Mouse (Mus musculus) intestine, embryonic 15.5 days (tissue): ENCODE results near the gene Lrba. TPM values are rescaled to one million over a fixed set of nuclear protein-coding genes. Genes with fewer than 3 reads are reported as not detected.

ENCODE experiments used
- ATAC-seq: fragments of 200-750 bp; cut with Nextera tagmentation; 2 replicates; pipeline ENCODE4 v1.8.0; 2017; ENCODE audit warnings: moderate TSS enrichment, moderate library complexity
- H3K27ac ChIP-seq: fragments of 300-500 bp; sonication (generic); 2 replicates; pipeline ENCODE4 v1.5.1; 2015; ENCODE audit warnings: mild to moderate bottlenecking, inconsistent platforms
- H3K27me3 ChIP-seq: fragments of 300-500 bp; sonication (generic); replicated peaks from 2 replicates; pipeline ENCODE4 v1.6.1; 2015; ENCODE audit warnings: inconsistent platforms
- H3K36me3 ChIP-seq: fragments of 300-500 bp; sonication (generic); 2 replicates; pipeline ENCODE4 v1.6.1; 2015; ENCODE audit warnings: inconsistent platforms
- H3K4me1 ChIP-seq: fragments of 300-500 bp; sonication (generic); replicated peaks from 2 replicates; pipeline ENCODE4 v1.6.1; 2015; ENCODE audit warnings: inconsistent platforms
- H3K4me2 ChIP-seq: fragments of 300-500 bp; sonication (generic); replicated peaks from 2 replicates; pipeline ENCODE4 v1.6.1; 2015; ENCODE audit warnings: mild to moderate bottlenecking, inconsistent platforms
- H3K4me3 ChIP-seq: fragments of 300-500 bp; sonication (generic); replicated peaks from 2 replicates; pipeline ENCODE4 v1.5.1; 2015; ENCODE audit warnings: inconsistent platforms
- H3K9ac ChIP-seq: fragments of 300-500 bp; sonication (generic); 2 replicates; pipeline ENCODE4 v1.6.1; 2015; ENCODE audit warnings: inconsistent platforms
- H3K9me3 ChIP-seq: fragments of 300-500 bp; sonication (generic); 2 replicates; pipeline ENCODE4 v1.6.1; 2016; ENCODE audit warnings: inconsistent platforms
- WGBS: fragments of 180-500 bp; shearing (Covaris S2); methylation state at CpG from one replicate; pipeline ENCODE4 v1.1.7; 2015; 5-methylcytosine and 5-hydroxymethylcytosine counted together
- polyA plus RNA-seq: library from polyadenylated mRNA; unstranded; fragments of >200 nt; fragmentation: Nextera tagmentation; extraction: Ambion mirVana; gene quantifications from 2 replicates; pipeline ENCODE4 v1.2.1, GENCODE M21; 2015

The Lrba gene
- polyA plus RNA-seq, 1 experiment from 2014 or later = 6.1 TPM

- H3K27ac ChIP-seq = no peak overlapping the region
- no peak overlapping the region for H3K9ac ChIP-seq
- H3K4me2 ChIP-seq = no peak overlapping the region
- ATAC-seq = no peak
- no peak overlapping the region for H3K4me3 ChIP-seq
- H3K36me3 ChIP-seq = no peaks in the 10 kb centered on the region; the same call in 1 of the 2 replicates
- 81% methylated on average over 4 of the region's 4 CpGs for WGBS
- 0 out of 2 replicates have a peak, but pooled peaks cover 8% of the 10 kb centered on the region for H3K4me1 ChIP-seq
- H3K9me3 ChIP-seq = no peaks in the 10 kb centered on the region
- H3K27me3 ChIP-seq = no peaks in the 10 kb centered on the region
Observed at GRCm38 (mm10) chr3:86779704-86780103, 555.2 kb downstream of the Lrba start.

DNA sequence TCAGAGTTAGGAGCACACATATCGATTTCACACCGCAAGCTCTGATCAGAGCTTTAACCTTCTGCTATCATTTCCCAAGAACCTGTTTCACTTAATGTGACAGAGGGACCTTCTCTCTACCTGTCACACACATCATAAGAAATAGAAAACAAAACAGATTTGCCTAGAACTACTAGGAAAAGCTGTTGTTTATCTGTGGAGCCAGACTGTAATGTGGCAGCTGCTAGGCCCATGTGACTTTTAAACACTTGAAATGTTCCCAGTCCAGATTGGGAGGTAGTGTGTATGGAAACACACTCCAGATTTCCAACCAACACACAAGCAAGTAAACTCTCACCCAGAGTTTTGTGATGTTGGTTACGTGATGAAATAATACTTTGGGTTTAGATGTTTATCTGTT is 559.6 kb downstream of the Lrba start:
- H3K9me3 ChIP-seq = no peaks in the 10 kb centered on the region
- H3K27ac ChIP-seq = no peak overlapping the region
- no peaks in the 10 kb centered on the region for H3K27me3 ChIP-seq
- no peak overlapping the region for H3K4me2 ChIP-seq
- no peak for ATAC-seq
- H3K36me3 ChIP-seq = no peaks in the 10 kb centered on the region
- no peak overlapping the region for H3K9ac ChIP-seq
- no peak overlapping the region for H3K4me3 ChIP-seq
- peaks cover 27% of the 10 kb centered on the region for H3K4me1 ChIP-seq
- WGBS = 87% methylated on average over 3 of the region's 3 CpGs

DNA sequence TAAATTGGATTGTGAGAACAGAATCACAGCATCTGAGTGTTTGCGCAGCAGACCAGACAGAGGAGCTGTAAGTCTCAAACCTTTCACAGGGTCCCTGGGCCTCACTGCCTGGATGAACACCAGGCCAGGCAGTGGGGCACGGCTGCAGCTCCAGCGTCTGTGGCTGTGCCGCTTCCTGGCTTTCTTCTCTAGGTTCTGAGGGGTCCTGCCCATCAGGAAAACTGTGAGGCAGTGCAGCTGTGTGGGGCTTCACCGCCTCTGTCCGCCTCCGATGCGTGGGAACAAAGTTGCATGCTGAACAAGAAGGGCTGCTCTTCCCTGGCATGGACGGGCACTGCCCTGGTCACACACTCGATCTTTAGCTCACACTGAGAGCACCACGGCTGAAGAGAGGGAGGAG is 560.5 kb downstream of the Lrba start:
- Histone ChIP-seq H3K4me2 (0 out of 2 replicates have a peak overlapping the region, but pooled peaks have one; percentile 27), H3K4me3 (no peak overlapping the region), H3K36me3 (no peaks in the 10 kb centered on the region), H3K9me3 (no peaks in the 10 kb centered on the region), H3K27ac (no peak overlapping the region), H3K9ac (no peak overlapping the region), H3K4me1 (peaks cover 27% of the 10 kb centered on the region), H3K27me3 (no peaks in the 10 kb centered on the region)
- 59% methylated on average over 11 of the region's 11 CpGs for WGBS
- 0 out of 2 replicates have a peak, but pooled peaks have one; percentile 16 for ATAC-seq

DNA sequence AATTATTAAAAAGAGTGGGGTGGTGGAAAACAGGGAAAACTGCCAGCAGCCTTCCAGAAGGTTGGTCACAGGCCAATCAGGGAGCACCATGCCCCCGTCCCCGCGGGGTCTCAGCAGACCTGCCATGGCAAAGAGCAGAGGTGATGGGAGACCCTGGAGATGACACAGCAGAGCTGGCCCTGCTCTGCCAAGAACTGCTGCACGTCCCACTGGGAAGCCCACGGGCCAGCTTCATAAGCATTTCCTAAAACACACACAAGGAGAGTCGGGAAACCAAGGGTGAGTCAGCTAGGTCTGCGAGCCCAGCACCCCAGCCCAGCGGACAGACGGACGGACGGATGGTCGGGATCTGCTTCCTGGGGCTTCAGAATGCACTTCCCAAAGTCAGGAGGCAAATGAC is 561.8 kb downstream of the Lrba start:
- H3K4me3 ChIP-seq = no peak overlapping the region
- H3K27ac ChIP-seq = peak overlapping the region; percentile 79; the same call in 1 of the 2 replicates
- no peak for ATAC-seq
- no peaks in the 10 kb centered on the region for H3K9me3 ChIP-seq
- WGBS = 69% methylated on average over 12 of the region's 12 CpGs
- no peaks in the 10 kb centered on the region for H3K36me3 ChIP-seq
- H3K9ac ChIP-seq = no peak overlapping the region
- no peaks in the 10 kb centered on the region for H3K27me3 ChIP-seq
- peaks cover 27% of the 10 kb centered on the region for H3K4me1 ChIP-seq
- no peak overlapping the region for H3K4me2 ChIP-seq

DNA sequence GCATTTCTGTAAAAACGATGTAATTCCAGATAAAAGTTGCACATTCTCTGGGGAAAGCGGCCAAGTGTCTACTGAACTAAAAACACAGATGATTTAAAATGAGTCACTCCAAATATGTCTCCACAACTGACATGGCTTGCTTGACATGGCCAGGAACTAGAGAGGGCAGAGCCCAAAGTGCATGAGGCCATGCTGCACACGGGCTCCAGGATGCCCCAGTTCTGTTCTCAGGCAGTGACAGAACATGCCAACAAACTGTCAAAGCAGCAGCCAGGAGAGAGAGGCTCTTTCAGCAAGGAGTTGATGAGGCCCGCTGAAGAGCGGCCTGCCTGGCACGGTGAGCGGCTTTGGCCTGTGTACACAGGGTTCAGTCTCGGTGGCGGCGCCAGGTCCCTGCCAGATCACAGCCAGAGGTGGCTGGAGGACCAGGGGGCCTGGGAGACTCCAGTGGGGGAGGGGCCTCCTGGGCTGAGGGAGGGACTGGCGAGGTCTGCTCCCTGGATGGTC is 562.4 kb downstream of the Lrba start:
- Histone ChIP-seq H3K4me2 (no peak overlapping the region), H3K4me3 (no peak overlapping the region), H3K4me1 (peaks cover 27% of the 10 kb centered on the region), H3K27ac (peak overlapping the region; percentile 79), H3K9me3 (no peaks in the 10 kb centered on the region), H3K36me3 (no peaks in the 10 kb centered on the region), H3K27me3 (no peaks in the 10 kb centered on the region), H3K9ac (no peak overlapping the region)
- WGBS = 35% methylated on average over 11 of the region's 11 CpGs
- ATAC-seq = peak; percentile 57

DNA sequence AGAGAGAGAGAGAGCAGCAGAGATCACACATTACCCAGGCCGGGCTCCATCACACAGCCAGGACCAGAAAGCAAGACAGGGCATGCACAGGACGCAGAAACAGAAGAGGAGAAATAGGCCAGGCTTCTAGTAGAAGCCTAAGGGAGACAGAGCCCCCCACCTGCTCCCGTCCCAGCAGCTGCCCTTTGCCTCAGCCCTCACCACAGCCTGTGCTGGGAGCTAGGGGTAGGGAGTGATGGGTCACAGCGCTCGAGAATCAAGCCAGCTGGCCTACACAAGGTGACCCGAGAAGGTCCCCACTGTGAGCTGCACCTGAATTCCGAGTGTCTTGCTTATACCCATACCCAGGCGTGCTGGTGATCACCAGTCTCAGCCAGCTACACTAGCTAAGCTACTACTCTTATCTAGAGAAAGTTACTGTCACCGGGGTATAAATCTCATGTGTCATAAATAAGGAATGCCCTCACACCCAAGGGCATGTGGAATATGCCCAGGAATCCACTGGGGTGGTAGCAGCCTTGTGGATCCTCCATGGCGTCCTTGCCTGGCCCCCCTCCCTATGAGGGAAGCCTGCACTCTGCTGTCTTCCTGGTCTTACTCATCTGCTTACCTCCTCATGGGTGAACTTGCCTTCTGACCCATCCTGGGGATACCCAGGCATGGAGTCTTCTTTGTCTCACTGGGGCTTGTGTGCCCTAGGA is 563.1 kb downstream of the Lrba start:
- no peaks in the 10 kb centered on the region for H3K36me3 ChIP-seq
- ATAC-seq = no peak; the same call in 1 of the 2 replicates

GRCm38 (mm10) chr3:86788711-86789110 is 564.2 kb downstream of the Lrba start:
- no peak overlapping the region for H3K4me2 ChIP-seq
- no peaks in the 10 kb centered on the region for H3K36me3 ChIP-seq
- peaks cover 31% of the 10 kb centered on the region for H3K4me1 ChIP-seq
- ATAC-seq = no peak
- WGBS = 31% methylated on average over 6 of the region's 6 CpGs
- H3K27ac ChIP-seq = no peak overlapping the region
- H3K27me3 ChIP-seq = no peaks in the 10 kb centered on the region
- H3K9me3 ChIP-seq = no peaks in the 10 kb centered on the region
- no peak overlapping the region for H3K9ac ChIP-seq
- H3K4me3 ChIP-seq = no peak overlapping the region

More for the DNA sequence above, 563.1 kb downstream of the Lrba start:
- Histone ChIP-seq H3K27me3 (no peaks in the 10 kb centered on the region), H3K4me2 (no peak overlapping the region), H3K4me1 (peaks cover 27% of the 10 kb centered on the region), H3K9me3 (no peaks in the 10 kb centered on the region), H3K4me3 (no peak overlapping the region), H3K9ac (no peak overlapping the region), H3K27ac (peak overlapping the region; percentile 79)
- WGBS = 67% methylated on average over 10 of the region's 10 CpGs

- Histone ChIP-seq H3K9me3 (no peaks in the 10 kb centered on the region), H3K4me3 (no peak overlapping the region), H3K27me3 (no peaks in the 10 kb centered on the region), H3K4me2 (no peak overlapping the region), H3K4me1 (peaks cover 30% of the 10 kb centered on the region), H3K27ac (no peak overlapping the region), H3K36me3 (no peaks in the 10 kb centered on the region), H3K9ac (no peak overlapping the region)
- WGBS = 88% methylated on average over 5 of the region's 5 CpGs
- ATAC-seq = no peak
Observed at GRCm38 (mm10) chr3:86789752-86790151, 565.3 kb downstream of the Lrba start.

DNA sequence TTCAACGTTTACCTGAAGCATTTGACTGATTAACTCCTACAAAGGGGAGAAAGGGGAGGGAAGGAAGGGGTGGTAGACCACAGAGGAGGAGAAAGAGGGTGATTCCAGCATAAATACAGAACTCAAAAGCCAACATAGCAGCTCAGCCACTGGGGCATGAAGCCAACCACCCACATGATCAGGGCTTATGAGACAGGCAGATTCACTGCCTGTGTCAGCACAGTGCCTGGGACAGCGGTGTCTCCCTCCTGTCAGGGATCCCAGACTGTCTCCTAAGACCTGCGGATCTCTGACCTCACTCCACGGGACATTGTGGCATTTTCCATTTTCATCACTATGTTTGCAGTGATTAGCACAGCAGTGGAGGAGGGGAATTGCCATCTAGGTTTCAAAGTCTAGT is 568.8 kb downstream of the Lrba start:
- H3K36me3 ChIP-seq = no peaks in the 10 kb centered on the region
- H3K27ac ChIP-seq = no peak overlapping the region
- no peaks in the 10 kb centered on the region for H3K9me3 ChIP-seq
- no peak overlapping the region for H3K9ac ChIP-seq
- H3K27me3 ChIP-seq = no peaks in the 10 kb centered on the region
- 67% methylated on average over 4 of the region's 4 CpGs for WGBS
- H3K4me3 ChIP-seq = no peak overlapping the region
- H3K4me1 ChIP-seq = peaks cover 9% of the 10 kb centered on the region; the same call in 1 of the 2 replicates
- no peak overlapping the region for H3K4me2 ChIP-seq
- no peak for ATAC-seq

DNA sequence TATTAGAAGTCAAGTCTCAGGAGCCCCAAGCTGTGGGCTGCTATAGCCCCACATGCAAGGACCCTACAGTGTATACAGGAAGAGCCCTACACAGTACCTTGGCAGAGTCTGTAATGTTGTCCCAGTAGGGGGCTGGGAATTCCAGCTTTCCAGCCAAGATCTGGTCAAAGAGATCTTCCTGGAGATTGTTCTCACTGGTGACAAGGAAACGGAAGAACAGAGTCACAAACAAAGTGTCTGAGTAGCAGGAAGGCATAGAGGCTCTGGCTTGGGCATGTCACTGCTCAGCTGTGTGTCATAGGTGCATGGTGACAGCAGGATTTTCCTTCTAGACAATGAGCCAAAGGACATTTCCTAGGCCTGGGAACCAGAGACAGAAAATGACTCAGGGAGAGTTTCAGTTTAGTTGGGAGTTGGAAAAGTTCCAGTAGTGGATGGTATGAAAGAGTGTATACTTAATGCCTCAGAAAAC is 569.3 kb downstream of the Lrba start:
- Histone ChIP-seq H3K9ac (no peak overlapping the region), H3K4me2 (no peak overlapping the region), H3K4me1 (0 out of 2 replicates have a peak, but pooled peaks cover 6% of the 10 kb centered on the region), H3K27me3 (no peaks in the 10 kb centered on the region), H3K36me3 (no peaks in the 10 kb centered on the region), H3K9me3 (no peaks in the 10 kb centered on the region), H3K27ac (no peak overlapping the region), H3K4me3 (no peak overlapping the region)
- WGBS = 49% methylated on average over 1 of the region's 1 CpGs
- ATAC-seq = 0 out of 2 replicates have a peak, but pooled peaks have one; percentile 18

DNA sequence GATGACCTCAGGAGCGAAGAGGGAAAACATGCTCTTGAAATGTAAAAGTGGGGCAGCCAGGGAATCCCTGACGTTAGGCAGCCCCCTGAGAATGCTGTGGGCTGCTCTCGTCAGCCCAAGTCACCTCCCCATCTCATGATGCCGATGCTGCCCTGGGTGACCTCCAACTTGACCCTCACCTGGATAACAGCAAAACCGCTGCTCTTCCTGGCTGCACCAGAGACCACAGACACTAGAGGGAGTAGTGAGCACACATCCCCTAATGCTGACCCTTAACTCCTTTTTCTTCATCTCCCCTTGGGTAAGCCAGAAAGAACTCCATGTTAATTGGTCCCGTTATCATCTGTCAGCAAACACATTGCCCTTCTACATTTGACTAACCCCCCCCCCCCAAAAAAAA is 572.2 kb downstream of the Lrba start:
- no peaks in the 10 kb centered on the region for H3K27me3 ChIP-seq

DNA sequence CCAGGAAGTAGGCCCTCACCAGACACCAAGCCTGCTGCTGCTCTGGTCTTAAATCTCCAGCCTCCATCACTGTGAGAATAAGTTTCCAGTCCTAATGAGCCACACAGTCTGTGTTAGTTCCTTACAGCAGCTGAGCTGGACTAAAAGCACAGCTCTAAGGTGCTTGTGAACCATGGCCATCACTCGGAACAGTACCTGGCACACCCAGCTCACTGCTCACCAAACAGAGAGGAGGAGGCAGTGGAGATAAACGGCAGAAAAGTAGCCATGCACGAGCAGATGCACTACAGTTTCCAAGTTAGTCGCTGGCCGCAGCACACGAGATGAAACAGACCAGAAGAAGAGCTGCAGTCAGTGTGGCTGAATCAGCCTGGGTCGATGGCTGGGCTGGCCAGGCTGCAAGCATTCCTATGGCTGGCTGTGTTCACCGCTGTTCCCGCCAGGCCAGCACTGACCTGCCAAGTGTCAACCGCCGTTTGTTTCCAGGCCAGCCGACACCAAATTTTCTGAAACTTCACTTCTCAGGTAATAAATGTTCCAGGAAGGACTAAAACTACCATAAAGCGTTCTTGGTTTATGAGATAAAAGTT is 573.5 kb downstream of the Lrba start:
- Histone ChIP-seq H3K4me3 (no peak overlapping the region), H3K36me3 (no peaks in the 10 kb centered on the region), H3K9ac (no peak overlapping the region), H3K9me3 (no peaks in the 10 kb centered on the region), H3K27me3 (no peaks in the 10 kb centered on the region), H3K27ac (no peak overlapping the region), H3K4me1 (0 out of 2 replicates have a peak, but pooled peaks cover 6% of the 10 kb centered on the region), H3K4me2 (no peak overlapping the region)
- 55% methylated on average over 13 of the region's 13 CpGs for WGBS
- no peak for ATAC-seq

More for the DNA sequence above, 572.2 kb downstream of the Lrba start:
- H3K9me3 ChIP-seq = no peaks in the 10 kb centered on the region
- ATAC-seq = no peak
- no peak overlapping the region for H3K4me2 ChIP-seq
- H3K4me1 ChIP-seq = 0 out of 2 replicates have a peak, but pooled peaks cover 6% of the 10 kb centered on the region
- H3K4me3 ChIP-seq = no peak overlapping the region
- H3K9ac ChIP-seq = no peak overlapping the region
- no peak overlapping the region for H3K27ac ChIP-seq
- no peaks in the 10 kb centered on the region for H3K36me3 ChIP-seq
- WGBS = 34% methylated on average over 6 of the region's 6 CpGs
